Mouse (Mus musculus) R1 (cell line): ENCODE data around the gene Jag2.

Source experiments
- DNase-seq: peaks from one replicate; pipeline ENCODE4 v3.0.0-alpha.2; 2018; ENCODE audit warnings: low read depth, low spot score

Jag2 gene

GRCm38 (mm10) chr12:112903941-112904340 is 25.6 kb downstream of the Jag2 start:
- DNase-seq: no peak

DNA sequence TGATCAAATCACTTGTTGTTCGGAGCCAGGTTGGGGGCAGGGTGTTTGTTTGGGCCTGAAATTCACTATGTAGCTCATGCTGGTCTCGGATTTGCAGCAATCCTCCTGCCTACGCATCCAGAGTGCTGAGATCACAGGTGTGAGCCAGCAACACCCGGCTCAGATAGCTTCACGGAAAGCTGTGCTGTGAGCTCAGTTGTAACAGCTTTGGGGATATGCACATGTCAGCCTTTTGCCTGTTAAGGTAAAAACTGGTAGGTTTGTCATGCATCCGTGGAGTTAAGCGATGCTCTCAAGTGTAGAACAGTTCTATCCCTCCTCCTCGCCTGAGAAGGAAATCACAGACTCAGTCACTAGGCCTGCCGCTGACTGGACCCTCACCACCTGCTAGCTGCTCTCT is 28.9 kb downstream of the Jag2 start:
- DNase-seq: no peak

DNA sequence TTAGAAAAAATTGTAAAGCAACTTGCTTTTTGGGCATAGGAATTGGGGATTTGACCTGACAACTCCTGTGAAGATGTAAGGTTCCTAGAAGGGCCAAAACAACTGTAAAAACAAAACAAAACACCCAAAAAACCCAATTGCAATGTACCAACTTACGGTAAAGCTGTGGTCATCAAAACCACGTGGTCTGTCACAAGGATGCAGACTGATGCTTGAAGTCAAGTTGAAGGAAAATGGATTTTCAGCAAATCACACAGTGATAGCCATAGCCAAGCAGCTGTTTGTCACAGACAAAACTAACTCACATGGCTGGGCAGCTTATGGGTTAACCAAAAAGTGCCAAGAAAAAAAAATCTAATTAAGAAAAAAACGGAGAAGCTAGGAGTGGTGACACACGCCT is 30.6 kb downstream of the Jag2 start:
- no peak for DNase-seq

- DNase-seq: no peak
Measured at GRCm38 (mm10) chr12:112898351-112898750, 31.2 kb downstream of the Jag2 start.

- peak; percentile 35 for DNase-seq
Measured at GRCm38 (mm10) chr12:112897522-112898212, 31.9 kb downstream of the Jag2 start.

- no peak for DNase-seq
Measured at GRCm38 (mm10) chr12:112894969-112895368, 34.6 kb downstream of the Jag2 start.

DNA sequence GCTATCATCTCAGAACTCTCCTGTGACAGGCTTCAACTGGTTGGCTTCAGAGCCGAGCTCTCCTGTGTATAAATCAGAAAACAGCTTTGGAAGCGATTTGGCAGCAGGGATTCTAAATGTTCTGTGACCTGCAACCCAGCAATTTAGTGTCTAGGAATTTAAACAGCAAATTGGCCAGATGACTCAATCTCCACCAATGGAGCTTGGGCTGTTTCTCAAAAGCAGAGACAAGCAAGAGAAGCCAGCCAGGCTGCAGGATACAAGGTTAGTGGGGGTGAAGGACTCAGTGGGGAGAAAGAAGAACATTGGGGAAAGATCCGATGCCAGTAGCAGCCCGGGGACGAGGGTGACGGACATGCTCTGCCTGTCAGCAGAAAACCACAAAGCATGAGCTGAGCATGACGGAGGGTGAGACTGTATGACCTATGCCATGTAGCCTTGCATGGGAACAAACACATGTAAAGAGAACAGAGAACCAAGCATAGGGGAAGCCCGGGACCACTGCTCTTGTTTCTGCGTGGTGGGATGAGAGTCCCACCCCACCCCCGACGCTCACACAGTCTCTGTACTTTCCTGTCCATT is 35.2 kb downstream of the Jag2 start:
- DNase-seq: no peak

- no peak for DNase-seq
Measured at GRCm38 (mm10) chr12:112885465-112885864, 44.1 kb downstream of the Jag2 start.

DNA sequence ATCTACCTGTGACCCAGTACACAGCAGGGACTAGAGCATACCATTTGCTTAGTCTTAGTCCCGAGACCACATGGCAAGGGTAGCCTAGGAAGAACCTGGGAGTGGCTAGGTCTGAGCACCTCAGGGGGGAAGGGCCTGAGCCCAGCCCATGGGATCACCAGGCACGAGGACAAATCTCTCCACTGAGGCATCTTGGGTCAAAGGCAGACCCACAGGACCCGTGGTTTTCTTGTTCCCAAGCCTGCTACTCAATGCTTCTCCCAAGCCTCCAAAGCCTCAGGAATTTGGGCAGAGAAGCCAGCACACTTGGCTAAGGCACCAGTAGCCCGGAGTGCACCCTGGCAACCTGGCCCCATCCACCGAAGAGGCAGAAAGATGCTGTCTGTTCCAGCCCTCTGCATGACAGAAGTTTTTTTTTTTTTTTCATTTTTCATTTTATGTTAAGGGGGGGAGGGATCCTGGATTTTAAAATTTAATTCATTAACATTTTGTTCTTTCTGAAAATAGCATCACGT is 48.2 kb downstream of the Jag2 start:
- DNase-seq: no peak

GRCm38 (mm10) chr12:112880661-112881060 is 48.9 kb downstream of the Jag2 start:
- DNase-seq: no peak

DNA sequence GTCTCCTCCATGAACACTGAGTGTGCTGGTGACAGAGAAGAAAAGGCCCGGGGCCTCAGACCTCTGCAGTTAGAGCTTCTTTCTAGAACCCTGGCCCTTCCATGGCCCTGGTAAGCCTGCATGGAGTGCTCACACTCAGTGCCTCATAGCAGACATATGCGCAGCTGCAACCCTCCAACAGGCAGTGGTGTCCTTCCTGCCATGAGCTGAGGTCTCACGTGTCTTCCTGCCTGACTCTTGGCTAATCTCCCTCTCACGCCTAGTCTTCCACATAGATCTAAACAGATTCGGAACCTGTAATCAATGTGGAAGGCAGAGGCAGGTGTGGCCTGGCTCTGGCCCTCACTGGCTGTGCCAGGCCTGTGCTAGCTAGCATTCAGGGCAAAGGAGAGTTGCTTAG is 49.8 kb downstream of the Jag2 start:
- no peak for DNase-seq

DNA sequence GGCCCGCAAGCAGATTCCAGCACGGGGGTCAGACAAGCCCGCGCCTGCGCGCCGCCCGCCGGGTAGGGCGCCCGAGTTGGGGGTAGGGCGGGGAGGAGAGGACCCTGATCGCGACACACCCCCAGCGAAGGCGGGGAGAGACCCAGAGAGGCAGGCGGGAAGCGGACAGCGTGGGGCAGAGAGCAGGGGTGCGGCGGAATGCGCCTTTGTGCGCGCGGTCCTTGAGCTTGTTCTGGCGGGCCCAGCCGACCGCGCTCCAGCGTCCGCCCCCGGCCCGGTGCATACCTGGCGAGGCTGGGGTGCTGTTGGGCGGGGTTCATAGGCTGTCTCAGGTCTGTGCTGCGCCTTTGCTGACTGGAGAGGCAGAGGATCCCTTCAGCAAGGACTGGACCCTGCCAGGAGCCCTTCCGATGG is 52.0 kb downstream of the Jag2 start:
- peak; percentile 58 for DNase-seq

GRCm38 (mm10) chr12:112877073-112877576 is 52.5 kb downstream of the Jag2 start:
- DNase-seq: no peak

DNA sequence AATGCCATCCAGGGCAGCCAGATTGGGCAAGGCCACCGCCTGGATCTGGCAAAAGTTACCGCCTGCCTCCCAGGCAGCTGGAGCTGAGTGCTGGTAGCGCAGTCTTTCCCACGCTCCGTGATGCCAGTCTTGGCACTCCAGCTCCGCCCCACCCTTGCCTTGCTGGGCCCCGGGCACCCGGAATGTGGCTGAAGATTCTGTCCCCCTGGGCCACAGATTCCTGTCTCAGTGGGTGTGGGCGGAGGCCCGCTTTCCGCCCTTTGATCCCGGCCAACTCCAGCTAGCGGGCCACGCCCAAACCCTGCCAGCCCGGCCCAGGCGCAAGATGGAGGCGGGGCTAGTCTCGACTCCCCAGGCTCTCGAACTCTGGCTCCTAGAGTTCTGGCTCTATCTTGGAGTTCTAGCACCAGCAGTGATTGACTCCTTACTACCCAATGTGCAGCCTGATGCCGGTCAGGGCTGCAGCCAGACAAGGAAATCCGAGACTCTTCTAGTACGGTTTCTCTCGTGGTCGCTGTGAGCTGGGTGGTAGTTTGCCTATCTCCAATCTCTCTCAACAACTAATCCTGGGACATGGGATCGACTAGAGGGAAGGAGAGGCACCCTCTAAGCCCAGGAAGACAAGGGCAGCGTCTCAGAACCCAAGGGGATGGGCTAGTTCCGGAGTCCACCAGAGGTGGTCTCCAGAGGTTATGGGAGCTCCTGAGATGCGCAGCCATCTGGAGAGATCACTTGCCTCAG is 53.1 kb downstream of the Jag2 start:
- DNase-seq: peak; percentile 80

DNA sequence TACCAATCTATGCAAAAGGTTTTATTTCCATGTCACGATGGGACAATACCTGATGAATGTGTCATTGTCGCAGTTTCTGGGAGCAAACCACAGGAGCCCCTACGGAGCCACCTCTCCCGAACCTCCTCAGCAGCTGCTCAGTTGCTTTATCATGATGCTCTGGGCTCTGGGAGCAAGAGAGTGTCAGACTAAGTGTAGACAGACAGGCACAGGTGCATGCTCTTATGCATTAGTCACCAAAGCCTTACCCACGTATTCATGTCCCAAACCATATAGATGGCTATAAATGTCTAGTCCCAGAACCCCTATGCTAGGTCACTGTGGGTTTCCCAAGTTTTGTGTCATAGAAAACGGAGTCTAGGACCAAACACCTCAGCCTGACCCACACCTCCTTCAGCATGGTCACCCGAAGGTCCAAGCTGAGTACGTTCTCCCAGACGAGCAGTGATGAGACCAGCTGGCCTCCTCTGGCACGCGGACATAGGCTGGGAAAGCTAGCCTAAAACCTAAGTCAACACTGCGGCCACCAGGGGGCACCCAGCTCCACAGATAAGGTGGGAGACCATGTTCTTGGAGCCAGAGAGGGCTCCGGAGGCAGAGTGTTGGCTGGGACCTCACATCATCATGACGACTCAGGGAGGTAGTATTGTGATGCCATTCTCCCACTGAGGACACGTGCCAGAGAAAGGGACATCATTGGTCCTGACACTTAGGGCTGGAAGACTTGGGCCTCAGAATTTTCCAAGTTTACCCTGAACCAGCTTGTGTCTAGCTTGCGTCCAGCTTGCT is 54.2 kb downstream of the Jag2 start:
- peak; percentile 89 for DNase-seq

GRCm38 (mm10) chr12:112874199-112874598 is 55.4 kb downstream of the Jag2 start:
- DNase-seq: no peak

DNA sequence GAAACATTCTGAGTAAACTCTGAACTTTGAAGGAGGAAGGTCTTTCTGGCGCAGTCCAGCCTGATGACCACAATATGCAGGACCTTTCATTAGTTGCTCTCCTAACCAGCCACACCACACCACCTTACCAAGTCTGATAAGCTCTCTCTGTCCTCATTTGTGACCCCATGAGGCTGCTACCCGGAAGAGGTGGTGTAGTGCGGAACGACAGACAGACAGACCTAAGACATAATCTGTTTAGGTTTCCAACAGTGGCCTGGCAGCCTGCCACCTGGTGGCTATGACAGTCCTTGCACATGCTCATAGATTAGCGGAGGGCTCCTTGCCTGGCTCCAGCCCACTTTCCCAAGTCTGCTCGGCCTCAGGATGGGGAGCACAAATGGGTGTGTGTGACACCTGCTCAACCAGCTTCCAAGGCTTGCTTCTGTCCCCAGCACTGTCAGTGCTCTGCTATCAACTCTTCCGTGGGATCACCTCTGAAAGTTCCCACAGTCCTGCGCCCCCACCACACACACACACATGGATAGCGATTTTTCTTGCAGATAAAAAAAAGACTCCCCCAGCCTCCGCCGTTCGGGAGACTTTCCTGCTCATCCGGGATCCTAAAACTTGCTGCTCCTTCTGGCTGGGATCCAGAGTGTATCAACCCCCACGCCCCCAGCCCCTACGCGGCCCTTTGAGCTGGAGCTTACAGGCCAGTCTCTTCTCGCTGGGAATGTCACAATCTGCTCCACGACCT is 56.0 kb downstream of the Jag2 start:
- DNase-seq: peak; percentile 87

DNA sequence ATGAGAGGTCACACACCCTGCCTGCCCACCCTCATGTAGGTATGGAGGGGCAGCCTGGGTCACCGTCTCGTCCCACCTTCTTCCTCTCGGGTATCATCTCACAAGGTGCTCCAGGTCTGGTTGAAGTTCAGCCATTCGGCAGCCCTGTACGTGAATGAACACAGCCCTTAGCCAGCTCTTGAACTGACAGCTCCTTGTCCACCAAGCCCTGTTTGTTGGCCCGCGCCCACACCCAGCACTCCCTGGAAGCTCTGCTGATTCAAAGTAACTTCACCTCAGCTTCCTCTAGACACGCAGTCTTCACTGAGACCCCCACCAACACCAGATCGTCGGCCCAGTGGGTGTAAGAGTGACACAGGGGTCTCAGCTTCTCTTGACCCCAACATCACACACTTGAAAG is 56.6 kb downstream of the Jag2 start:
- no peak for DNase-seq

GRCm38 (mm10) chr12:112871272-112871671 is 58.3 kb downstream of the Jag2 start:
- DNase-seq: no peak

DNA sequence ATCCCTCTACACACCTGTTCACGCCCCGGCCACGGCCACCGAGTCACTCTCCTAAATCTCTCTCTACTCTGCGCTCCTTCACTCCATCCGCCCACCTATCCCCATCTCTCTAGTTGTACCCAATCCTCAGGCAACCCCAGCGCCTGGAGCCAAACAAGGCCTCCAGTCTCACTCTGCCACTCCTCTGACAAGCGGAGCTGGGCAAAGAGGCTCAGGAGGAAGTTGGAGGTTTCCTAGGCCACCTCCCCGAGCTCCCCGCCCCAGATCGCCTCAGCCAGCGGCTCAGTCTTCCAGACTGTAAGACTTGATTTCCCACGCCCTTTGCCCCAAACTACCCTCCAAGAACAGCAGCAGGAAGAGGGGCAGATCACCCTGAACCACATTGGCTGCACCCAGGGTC is 58.8 kb downstream of the Jag2 start:
- peak; percentile 37 for DNase-seq

DNA sequence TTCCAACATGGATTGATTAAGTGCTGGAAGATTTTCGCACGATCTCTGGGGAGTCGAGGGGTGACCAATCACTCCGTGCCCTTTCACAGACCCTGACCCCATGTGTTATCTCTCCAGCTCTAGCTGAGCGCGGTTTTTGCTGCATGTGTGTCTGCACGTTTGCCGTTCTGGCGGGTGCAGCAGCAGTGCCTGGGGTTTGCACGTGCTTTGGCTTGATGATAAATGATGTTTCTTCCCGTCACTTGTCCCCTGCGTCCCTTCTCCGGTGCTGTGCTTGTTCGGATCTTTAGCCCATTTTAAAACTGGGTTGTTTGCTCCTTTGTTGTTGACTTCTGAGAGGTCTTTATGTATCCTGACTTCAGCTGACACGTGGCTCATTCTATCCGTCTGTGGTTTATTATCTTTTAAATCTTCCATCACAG is 59.8 kb downstream of the Jag2 start:
- DNase-seq: no peak
